Comparison of ENCODE assay signal across 8 mouse cellular contexts in the genomic region with DNA sequence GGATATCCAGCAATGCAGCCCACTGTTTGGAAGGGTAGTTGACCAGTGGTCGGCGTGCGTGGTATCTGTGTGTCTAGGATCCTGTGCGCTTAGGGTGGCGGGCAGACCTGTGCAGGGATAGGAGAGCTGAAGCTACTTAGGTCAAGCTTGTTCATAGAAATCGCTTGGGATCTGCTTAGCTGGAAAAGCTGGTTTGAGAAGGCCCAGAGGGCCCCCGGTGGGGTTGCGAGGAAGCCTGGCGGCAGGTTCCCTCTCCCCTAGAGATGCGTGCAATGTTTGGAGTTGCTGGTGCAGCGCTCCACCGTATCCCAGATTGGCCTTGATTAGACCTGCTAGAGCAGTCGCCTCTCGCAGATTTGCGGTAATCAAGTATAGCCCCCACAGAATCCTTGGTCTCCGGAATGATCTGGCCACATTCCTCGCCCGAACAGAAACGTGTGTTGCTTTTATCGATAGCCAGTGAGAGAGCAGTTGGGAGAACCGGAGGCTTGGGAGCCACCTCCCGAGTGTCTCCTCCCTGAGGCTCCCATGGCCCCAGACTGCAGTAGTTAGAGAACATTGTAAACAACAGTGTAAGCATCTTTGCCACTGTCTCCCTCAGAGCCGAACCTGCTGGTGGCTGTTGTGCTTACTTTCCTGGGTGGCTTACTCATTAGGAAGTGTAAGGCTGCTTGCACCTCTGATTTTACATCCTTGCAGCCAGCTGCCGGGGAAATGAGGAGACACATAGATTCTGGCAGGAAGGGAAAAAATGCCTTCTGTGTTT. TPM values are rescaled to one million over a fixed set of nuclear protein-coding genes. Genes with fewer than 3 reads are reported as not detected.
DNase-seq lines count a peak whose midpoint lies in the region; ATAC-seq and TF ChIP-seq lines count a peak whose summit lies in the region.

No protein-coding gene starts in this region.

- ATAC-seq in erythroblast, adult 5-6 weeks (replicated peaks; ENCODE audit: low FRiP score, poor library complexity, severe bottlenecking): no peak
- no peak for ATAC-seq in liver, postnatal 0 days
- ATAC-seq in neural tube, embryonic 15.5 days (ENCODE audit: low FRiP score): no peak

- no peak for TF ChIP-seq CTCF in liver, postnatal 0 days (IDR thresholded peaks at IDR 0.05; ENCODE audit: low read depth)

- peaks cover 61% of the 10 kb centered on the region for H3K27me3 ChIP-seq in erythroblast, embryonic 14.5 days (ENCODE audit: control insufficient read depth)
- peaks cover 5% of the 10 kb centered on the region; the same call in 1 of the 2 replicates for H3K27me3 ChIP-seq in heart, embryonic 10.5 days (ENCODE audit: insufficient read depth, poor library complexity, severe bottlenecking)
- H3K27me3 ChIP-seq in liver, postnatal 0 days (ENCODE audit: insufficient read depth, low read length): peaks cover 56% of the 10 kb centered on the region
- no peaks in the 10 kb centered on the region for H3K27me3 ChIP-seq in neural tube, embryonic 15.5 days (replicated peaks)

- H3K9me3 ChIP-seq in erythroblast, embryonic 14.5 days (ENCODE audit: control insufficient read depth, low read length): no peaks in the 10 kb centered on the region
- H3K9me3 ChIP-seq in heart, embryonic 10.5 days: no peaks in the 10 kb centered on the region
- no peaks in the 10 kb centered on the region for H3K9me3 ChIP-seq in liver, postnatal 0 days (ENCODE audit: low read length)
- H3K9me3 ChIP-seq in neural tube, embryonic 15.5 days (replicated peaks): no peaks in the 10 kb centered on the region

- WGBS in heart, embryonic 10.5 days: 2% methylated on average over 24 of the region's 24 CpGs
- WGBS in liver, postnatal 0 days (ENCODE audit: insufficient replicate concordance): 4% methylated on average over 24 of the region's 24 CpGs
- under 1% methylated on average over 24 of the region's 24 CpGs for WGBS in neural tube, embryonic 15.5 days

- H3K36me3 ChIP-seq in erythroblast, embryonic 14.5 days (ENCODE audit: control insufficient read depth): no peaks in the 10 kb centered on the region
- no peaks in the 10 kb centered on the region for H3K36me3 ChIP-seq in heart, embryonic 10.5 days
- H3K36me3 ChIP-seq in liver, postnatal 0 days (replicated peaks; ENCODE audit: insufficient read depth, low read length): no peaks in the 10 kb centered on the region
- H3K36me3 ChIP-seq in neural tube, embryonic 15.5 days: no peaks in the 10 kb centered on the region

- no peak for TF ChIP-seq EP300 in liver, postnatal 0 days (IDR thresholded peaks at IDR 0.05; ENCODE audit: low read depth)

- DNase-seq in cerebellum, postnatal 4 days (ENCODE audit: low spot score in 2 of 2): peak; percentile 29 to 35
- DNase-seq in heart, embryonic 10.5 days (ENCODE audit: low spot score): peak; percentile 73
- DNase-seq in kidney, postnatal 4 days: peak; percentile 31 to 50
- no peak for DNase-seq in liver, postnatal 0 days
- no peak for DNase-seq in T-cell, adult 2 months (ENCODE audit: low spot score)

- no peaks in the 10 kb centered on the region for H3K4me1 ChIP-seq in erythroblast, embryonic 14.5 days (ENCODE audit: control insufficient read depth)
- H3K4me1 ChIP-seq in heart, embryonic 10.5 days: peaks cover 16% of the 10 kb centered on the region
- no peaks in the 10 kb centered on the region; the same call in none of the 2 replicates for H3K4me1 ChIP-seq in liver, postnatal 0 days (ENCODE audit: insufficient read depth)
- H3K4me1 ChIP-seq in neural tube, embryonic 15.5 days: peaks cover 16% of the 10 kb centered on the region

- H3K4me2 ChIP-seq in liver, postnatal 0 days (ENCODE audit: low read depth, low read length): peak overlapping the region; percentile 84
- H3K4me2 ChIP-seq in neural tube, embryonic 15.5 days: peak overlapping the region; percentile 58

- peak overlapping the region; percentile 23 for H3K4me3 ChIP-seq in erythroblast, embryonic 14.5 days (replicated peaks)
- H3K4me3 ChIP-seq in heart, embryonic 10.5 days: peak overlapping the region; percentile 83
- H3K4me3 ChIP-seq in liver, postnatal 0 days (ENCODE audit: low read depth, low read length): peak overlapping the region; percentile 55
- peak overlapping the region; percentile 77 for H3K4me3 ChIP-seq in neural tube, embryonic 15.5 days (replicated peaks)

- no peak overlapping the region for H3K9ac ChIP-seq in liver, postnatal 0 days (replicated peaks)
- peak overlapping the region; percentile 93 for H3K9ac ChIP-seq in neural tube, embryonic 15.5 days (replicated peaks)

- peak overlapping the region; percentile 92 for H3K27ac ChIP-seq in heart, embryonic 10.5 days
- no peak overlapping the region for H3K27ac ChIP-seq in liver, postnatal 0 days (ENCODE audit: low read depth)
- peak overlapping the region; percentile 99 for H3K27ac ChIP-seq in neural tube, embryonic 15.5 days (replicated peaks)

RNA-seq across cellular contexts. Expression of a gene that starts 2.6 kb away (rescaled TPM):
- not detected in 2 replicates for polyA plus RNA-seq in erythroblast, embryonic 14.5 days (2012)
- not detected in 2 replicates for total RNA-seq in erythroblast, adult 5-6 weeks (2015; ENCODE audit: low replicate concordance)
- 0.84 TPM in 1 of 2 replicates, not detected in the other for total RNA-seq in erythroblast, adult 5-6 weeks (2017; ENCODE audit: low replicate concordance)
- 5.8 and 9.0 TPM in 2 replicates for polyA plus RNA-seq in heart, embryonic 10.5 days (2016; fragmentation: Nextera tagmentation; extraction: Ambion mirVana)
- 0.73 and 1.1 TPM in 2 replicates for polyA plus RNA-seq in liver, postnatal 0 days (2015; fragmentation: Nextera tagmentation; extraction: Ambion mirVana)
- 55.8 and 65.4 TPM in 2 replicates for polyA plus RNA-seq in neural tube, embryonic 15.5 days (2015; fragmentation: Nextera tagmentation; extraction: Ambion mirVana)

Comparison
In these comparisons a context has a peak if more than half of its experiments do, and no peak if none do; other contexts are left out.
1. H3K4me3 ChIP-seq: peak in every context shown above with its lines; median percentile 83 in heart, embryonic 10.5 days; 77 in neural tube, embryonic 15.5 days; 55 in liver, postnatal 0 days; 23 in erythroblast, embryonic 14.5 days.
2. DNase-seq: peak in cerebellum, postnatal 4 days (2 of 2), heart, embryonic 10.5 days (single experiment) and kidney, postnatal 4 days (2 of 2); none in liver, postnatal 0 days (single experiment) and T-cell, adult 2 months (single experiment).